Mouse (Mus musculus) heart, postnatal 0 days (tissue): ENCODE results near the gene Syt16.

ENCODE experiments used
- CTCF ChIP-seq: IDR thresholded peaks from 2 replicates; pipeline ENCODE4 v1.5.1; 2016; ENCODE audit warnings: antibody characterized with exemption, control low read depth, low read depth
- EP300 ChIP-seq: IDR thresholded peaks from 2 replicates; pipeline ENCODE4 v1.6.1; 2016; ENCODE audit warnings: antibody characterized with exemption, low read depth

DNA sequence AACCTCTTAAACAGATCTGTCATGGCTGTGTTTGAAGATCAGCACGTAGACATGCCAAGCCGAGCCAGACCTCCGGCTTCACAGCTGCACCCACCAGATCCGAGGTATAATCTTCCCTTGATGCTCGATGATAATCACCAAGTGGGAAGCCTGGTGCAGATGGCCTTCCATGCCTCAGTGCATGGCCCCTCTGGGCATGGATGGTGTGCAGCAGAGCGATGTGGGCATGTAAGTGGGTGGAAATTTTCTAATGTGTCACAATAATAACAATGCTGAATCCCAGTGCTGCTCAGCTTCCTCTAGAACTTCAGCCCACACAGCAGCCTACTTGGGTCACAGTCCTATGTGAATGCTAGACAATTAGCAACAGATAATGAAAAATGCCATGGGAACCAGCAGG is 119.4 kb downstream of the Syt16 start:
- no peak for TF ChIP-seq CTCF
- no peak for TF ChIP-seq EP300
